Mouse (Mus musculus): Measurements from ENCODE around the gene Olfr1469. TPM values are rescaled to one million over a fixed set of nuclear protein-coding genes. Genes with fewer than 3 reads are reported as not detected.
"Not testable (repeated sequence)": the region's sequence is repeated elsewhere in the genome, so short reads cannot be mapped to it uniquely, and the experiment has no call there.

The Olfr1469 gene
- polyA plus RNA-seq (2014; fragmentation: Nextera tagmentation; extraction: Ambion mirVana): not detected in 2 replicates

DNA sequence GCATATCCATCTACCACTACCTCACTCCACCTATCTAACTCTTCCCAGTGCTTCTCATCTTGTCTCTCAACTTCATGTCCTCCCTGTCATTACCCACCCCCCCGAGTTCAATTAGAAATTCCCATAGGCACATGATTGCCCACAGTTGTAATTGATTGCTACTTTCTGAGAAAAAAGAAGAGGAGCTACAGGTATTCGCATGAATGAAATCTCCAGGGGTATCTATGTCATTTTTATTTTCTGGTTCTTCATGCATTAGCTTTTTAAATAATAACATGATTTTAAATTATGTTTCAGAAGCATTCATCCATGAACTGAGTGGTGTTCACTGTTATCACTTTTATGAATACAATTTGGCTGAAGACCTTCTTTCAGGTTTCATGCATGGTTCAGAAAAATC, at the start of gene Olfr1469:
Olfr1469 (plus strand) TSS at position 301 of the 400 bp plus-strand sequence.
- ATAC-seq (ENCODE audit: low read depth): no peak
- no peak within 1 kb of the TSS for H3K27ac ChIP-seq (ENCODE audit: low read depth, low read length)
- no peak within 1 kb of the TSS for H3K9ac ChIP-seq (replicated peaks; ENCODE audit: low read depth, low read length)
- H3K9me3 ChIP-seq (ENCODE audit: control insufficient read depth, low read length): peaks cover 4% of the 10 kb centered on the region; the same call in 1 of the 2 replicates
- H3K36me3 ChIP-seq (ENCODE audit: control insufficient read depth, insufficient read depth, low read length): no peaks in the 10 kb centered on the region
- H3K4me3 ChIP-seq (ENCODE audit: low read depth, low read length): no peak within 1 kb of the TSS
- 80% methylated on average over 2 of the region's 2 CpGs for WGBS
- H3K4me1 ChIP-seq (ENCODE audit: control insufficient read depth, insufficient read depth, low read length): no peaks in the 10 kb centered on the region
- no peak within 1 kb of the TSS for H3K4me2 ChIP-seq (ENCODE audit: low read depth, low read length)
- no peaks in the 10 kb centered on the region for H3K27me3 ChIP-seq (ENCODE audit: control insufficient read depth, insufficient read depth, low read length)

- no peaks in the 10 kb centered on the region for H3K4me1 ChIP-seq (ENCODE audit: control insufficient read depth, insufficient read depth, low read length)
- no peaks in the 10 kb centered on the region for H3K27me3 ChIP-seq (ENCODE audit: control insufficient read depth, insufficient read depth, low read length)
- no peak within 1 kb of the TSS for H3K27ac ChIP-seq (ENCODE audit: low read depth, low read length)
- ATAC-seq (ENCODE audit: low read depth): no peak
- no peak within 1 kb of the TSS for H3K4me3 ChIP-seq (ENCODE audit: low read depth, low read length)
- 81% methylated on average over 2 of the region's 2 CpGs for WGBS
- no peak within 1 kb of the TSS for H3K4me2 ChIP-seq (ENCODE audit: low read depth, low read length)
- no peak within 1 kb of the TSS for H3K9ac ChIP-seq (replicated peaks; ENCODE audit: low read depth, low read length)
- 0 out of 2 replicates have a peak, but pooled peaks cover 3% of the 10 kb centered on the region for H3K9me3 ChIP-seq (ENCODE audit: control insufficient read depth, low read length)
- H3K36me3 ChIP-seq (ENCODE audit: control insufficient read depth, insufficient read depth, low read length): no peaks in the 10 kb centered on the region
Measured at GRCm38 (mm10) chr19:13361936-13362335, 45.7 kb upstream of the Olfr1469 start, which contains the start of gene Olfr1467. Gene Olfr1467, plus strand, starts transcription at chr19:13362236.

DNA sequence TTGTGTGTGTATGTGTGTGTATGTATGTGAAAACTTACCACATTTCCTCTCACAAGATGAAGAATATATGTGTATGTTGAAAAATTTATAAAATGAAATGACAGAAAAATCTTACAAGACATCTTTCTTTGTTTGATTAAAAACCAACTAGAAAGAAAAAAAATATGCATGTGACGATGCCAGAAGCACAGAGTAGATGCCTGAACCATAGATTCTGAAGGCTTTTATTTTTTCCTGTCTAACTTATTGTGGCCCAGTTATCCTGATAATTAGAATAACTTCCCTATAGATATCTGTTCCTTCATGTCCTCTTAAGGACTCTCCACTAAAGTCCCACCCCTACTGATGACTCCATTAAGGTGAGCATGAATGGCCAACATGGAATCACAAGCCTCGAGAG, 35.5 kb downstream of the Olfr1469 start, which contains the start of gene Olfr1471:
Olfr1471 (plus strand) TSS at position 301 of the 400 bp plus-strand sequence.
- not testable (repeated sequence) for ATAC-seq (ENCODE audit: low read depth); H3K27ac ChIP-seq (ENCODE audit: low read depth, low read length); H3K4me2 ChIP-seq (ENCODE audit: low read depth, low read length); H3K27me3 ChIP-seq (ENCODE audit: control insufficient read depth, insufficient read depth, low read length); H3K9me3 ChIP-seq (ENCODE audit: control insufficient read depth, low read length); H3K9ac ChIP-seq (replicated peaks; ENCODE audit: low read depth, low read length); H3K36me3 ChIP-seq (ENCODE audit: control insufficient read depth, insufficient read depth, low read length); H3K4me3 ChIP-seq (ENCODE audit: low read depth, low read length); H3K4me1 ChIP-seq (ENCODE audit: control insufficient read depth, insufficient read depth, low read length)
- WGBS: 74% methylated on average over 2 of the region's 2 CpGs

- no peaks in the 10 kb centered on the region for H3K4me1 ChIP-seq (ENCODE audit: control insufficient read depth, insufficient read depth, low read length)
- H3K36me3 ChIP-seq (ENCODE audit: control insufficient read depth, insufficient read depth, low read length): no peaks in the 10 kb centered on the region
- H3K9me3 ChIP-seq (ENCODE audit: control insufficient read depth, low read length): no peaks in the 10 kb centered on the region
- WGBS: 80% methylated on average over 1 of the region's 1 CpGs
- ATAC-seq (ENCODE audit: low read depth): no peak
- no peak within 1 kb of the TSS for H3K27ac ChIP-seq (ENCODE audit: low read depth, low read length)
- H3K4me3 ChIP-seq (ENCODE audit: low read depth, low read length): no peak within 1 kb of the TSS
- no peak within 1 kb of the TSS for H3K4me2 ChIP-seq (ENCODE audit: low read depth, low read length)
- no peak within 1 kb of the TSS for H3K9ac ChIP-seq (replicated peaks; ENCODE audit: low read depth, low read length)
- H3K27me3 ChIP-seq (ENCODE audit: control insufficient read depth, insufficient read depth, low read length): no peaks in the 10 kb centered on the region
Measured at GRCm38 (mm10) chr19:13455986-13456385, 48.3 kb downstream of the Olfr1469 start, which contains the start of gene Olfr1472. Gene Olfr1472, minus strand, starts transcription at chr19:13456086.

Other genes starting within 250 kb of the Olfr1469 start
- not detected in 2 replicates for gene Olfr1461, start 244.8 kb upstream of the Olfr1469 start, polyA plus RNA-seq (2014; fragmentation: Nextera tagmentation; extraction: Ambion mirVana)
- gene Olfr1462, start 222.1 kb upstream of the Olfr1469 start, polyA plus RNA-seq (2014; fragmentation: Nextera tagmentation; extraction: Ambion mirVana): not detected in 2 replicates
- not detected in 2 replicates for gene Olfr1463, start 176.5 kb upstream of the Olfr1469 start, polyA plus RNA-seq (2014; fragmentation: Nextera tagmentation; extraction: Ambion mirVana)
- gene Olfr1465, start 92.3 kb upstream of the Olfr1469 start, polyA plus RNA-seq (2014; fragmentation: Nextera tagmentation; extraction: Ambion mirVana): not detected in 2 replicates
- gene Olfr1466, start 69.0 kb upstream of the Olfr1469 start, polyA plus RNA-seq (2014; fragmentation: Nextera tagmentation; extraction: Ambion mirVana): not detected in 2 replicates
- not detected in 2 replicates for gene Olfr1467, start 45.6 kb upstream of the Olfr1469 start, polyA plus RNA-seq (2014; fragmentation: Nextera tagmentation; extraction: Ambion mirVana)
- not detected in 2 replicates for gene Olfr1471, start 35.6 kb downstream of the Olfr1469 start, polyA plus RNA-seq (2014; fragmentation: Nextera tagmentation; extraction: Ambion mirVana)
- not detected in 2 replicates for gene Olfr1472, start 48.2 kb downstream of the Olfr1469 start, polyA plus RNA-seq (2014; fragmentation: Nextera tagmentation; extraction: Ambion mirVana)
- gene Olfr1474, start 61.7 kb downstream of the Olfr1469 start, polyA plus RNA-seq (2014; fragmentation: Nextera tagmentation; extraction: Ambion mirVana): not detected in 2 replicates
- gene Olfr1475, start 72.3 kb downstream of the Olfr1469 start, polyA plus RNA-seq (2014; fragmentation: Nextera tagmentation; extraction: Ambion mirVana): not detected in 2 replicates
- not detected in 2 replicates for gene Olfr1477, start 92.7 kb downstream of the Olfr1469 start, polyA plus RNA-seq (2014; fragmentation: Nextera tagmentation; extraction: Ambion mirVana)
- gene Olfr1480, start 120.1 kb downstream of the Olfr1469 start, polyA plus RNA-seq (2014; fragmentation: Nextera tagmentation; extraction: Ambion mirVana): not detected in 2 replicates
- gene Olfr1484, start 175.7 kb downstream of the Olfr1469 start, polyA plus RNA-seq (2014; fragmentation: Nextera tagmentation; extraction: Ambion mirVana): not detected in 2 replicates
- not detected in 2 replicates for gene Olfr1487, start 209.5 kb downstream of the Olfr1469 start, polyA plus RNA-seq (2014; fragmentation: Nextera tagmentation; extraction: Ambion mirVana)
- gene Olfr1489, start 223.8 kb downstream of the Olfr1469 start, polyA plus RNA-seq (2014; fragmentation: Nextera tagmentation; extraction: Ambion mirVana): not detected in 2 replicates
- not detected in 2 replicates for gene Olfr1490, start 243.2 kb downstream of the Olfr1469 start, polyA plus RNA-seq (2014; fragmentation: Nextera tagmentation; extraction: Ambion mirVana)

Measured in neural tube, embryonic 14.5 days (tissue).